Mouse (Mus musculus): ENCODE measurements around the gene Ncoa1.

DNA sequence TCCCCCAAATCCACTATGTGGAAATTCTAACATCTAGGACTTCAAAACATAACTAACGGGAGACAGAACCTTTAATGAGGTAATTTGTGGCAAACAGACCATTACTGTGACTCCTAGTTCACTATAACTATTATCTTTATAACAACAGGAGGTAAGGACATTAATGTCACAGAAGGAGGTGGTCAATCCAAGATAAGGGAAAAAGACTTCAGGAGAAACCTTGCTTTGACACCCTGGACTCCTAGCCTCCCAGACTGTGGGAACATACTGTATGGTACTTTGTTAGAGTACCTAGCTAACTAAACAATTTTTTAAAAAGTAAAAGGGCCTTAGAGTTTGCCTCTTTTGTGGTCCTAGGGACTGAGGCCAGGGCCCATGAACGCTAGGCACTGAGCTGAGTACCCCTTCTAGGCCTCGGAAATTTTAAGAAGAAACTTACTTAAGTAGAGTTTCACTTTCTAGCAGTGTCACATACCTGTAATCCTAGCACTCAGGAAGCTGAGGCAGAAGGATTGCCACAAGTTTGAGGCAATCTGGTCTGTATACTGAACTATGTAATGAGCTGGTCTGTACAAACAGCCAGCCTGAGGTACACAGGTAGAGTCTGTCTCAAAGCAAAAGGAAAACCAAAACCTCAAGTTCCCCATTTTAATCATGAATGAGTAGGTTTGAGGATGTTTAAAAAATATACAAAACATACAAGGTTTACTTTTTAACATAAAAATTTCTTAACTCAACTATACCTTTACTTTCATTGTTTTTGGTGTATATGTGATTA is 197.8 kb downstream of the Ncoa1 start:
- TF ChIP-seq POLR2A (IDR thresholded peaks at IDR 0.05; ENCODE audit: borderline replicate concordance, low read depth, low read length) (no peak), CTCF (IDR thresholded peaks at IDR 0.05; ENCODE audit: low read depth, low read length) (no peak)
